Mouse (Mus musculus) MEL (cell line): Measurements from ENCODE around the gene Acad12.
A peak's percentile ranks its signal among the peaks of the same experiment; 100 is the strongest.

Experiments used
- CTCF ChIP-seq, 3 experiments: IDR thresholded peaks in 2 of 3; conservative IDR thresholded peaks in 1 of 3; 2 replicates each; pipeline ENCODE4 v1.5.1; 2011 to 2012; ENCODE audit warnings: low read length in 3 of 3, low read depth in 2 of 3, mild to moderate bottlenecking in 2 of 3, improper control_type of control experiment in 1 of 3, inconsistent platforms in 1 of 3, mixed read lengths in 1 of 3, moderate library complexity in 1 of 3; ENCODE audit not compliant: control insufficient read depth in 1 of 3, insufficient read depth in 1 of 3, poor library complexity in 1 of 3, severe bottlenecking in 1 of 3
- POLR2A ChIP-seq, 2 experiments: IDR thresholded peaks; 2 replicates each; pipeline ENCODE4 v1.6.1; 2011 to 2012; ENCODE audit warnings: low read length in 2 of 2, mild to moderate bottlenecking in 2 of 2, control low read depth in 1 of 2, improper control_type of control experiment in 1 of 2, low read depth in 1 of 2, moderate library complexity in 1 of 2; ENCODE audit not compliant: control insufficient read depth in 1 of 2, insufficient read depth in 1 of 2, poor library complexity in 1 of 2
- POLR2AphosphoS2 ChIP-seq: IDR thresholded peaks from 2 replicates; pipeline ENCODE4 v1.6.1; 2011; ENCODE audit warnings: low read length, improper control_type of control experiment

DNA sequence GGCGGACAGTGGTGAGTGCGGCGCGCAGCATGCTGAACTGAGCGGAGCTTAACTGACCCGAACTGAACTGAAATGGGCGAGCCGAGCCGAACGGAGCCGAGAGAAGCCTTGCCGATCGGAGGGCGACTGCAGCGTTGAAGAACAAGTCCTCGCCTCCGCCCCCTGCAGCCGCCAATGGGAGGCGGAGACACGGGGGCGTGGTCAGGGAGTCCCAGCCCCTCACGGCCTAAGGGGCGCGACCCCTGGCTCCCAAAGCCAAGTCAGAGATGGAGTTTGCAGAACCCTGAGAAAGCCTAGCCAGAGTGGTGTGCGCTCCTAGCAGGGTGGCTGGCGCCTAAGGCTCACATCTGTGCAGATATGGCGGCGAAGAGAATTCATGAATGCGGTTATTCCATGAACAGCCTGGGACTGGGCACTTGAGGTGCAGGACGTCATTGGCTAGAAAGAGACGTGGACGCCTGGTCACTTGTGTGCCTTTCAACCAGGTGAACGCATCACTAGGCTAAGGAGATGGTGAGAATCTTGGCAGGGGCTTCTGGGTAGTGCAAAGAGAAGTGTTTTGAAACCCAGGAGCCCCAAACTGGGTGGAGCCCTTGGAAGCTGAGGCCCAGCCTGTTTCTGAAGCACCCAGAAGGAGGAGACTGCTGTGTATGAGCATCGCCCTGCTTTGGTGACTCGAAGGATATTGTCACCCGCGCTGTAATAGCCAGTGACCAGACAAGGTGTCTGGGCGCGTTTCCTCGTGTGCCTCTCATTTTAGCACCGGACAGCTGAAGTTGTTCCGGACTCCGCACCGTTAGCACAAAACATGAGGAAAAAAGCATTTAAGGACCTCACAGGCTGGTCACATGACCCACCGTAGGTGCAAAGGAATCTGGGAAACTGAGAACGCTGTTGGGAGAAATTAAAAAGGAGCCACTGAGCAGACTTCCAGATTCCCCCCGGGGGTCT lies 25.0 kb downstream of the Acad12 start, which contains the start of gene Aldh2:
- peak; percentile 51; the same call in 1 of the 2 replicates for TF ChIP-seq POLR2AphosphoS2
- TF ChIP-seq POLR2A (IDR thresholded peaks at IDR 0.05; ENCODE audit: control insufficient read depth in 1 of 2, insufficient read depth in 1 of 2, low read depth in 1 of 2, low read length in 2 of 2, poor library complexity in 1 of 2), result peak; percentile 47 to 54
- TF ChIP-seq CTCF (IDR thresholded peaks at IDR 0.05 in 2 of 3, conservative IDR thresholded peaks at IDR 0.05 in 1 of 3; ENCODE audit: control insufficient read depth in 1 of 3, insufficient read depth in 1 of 3, low read depth in 2 of 3, low read length in 3 of 3, poor library complexity in 1 of 3, severe bottlenecking in 1 of 3), result no peak
